Mouse (Mus musculus): ENCODE measurements at regions not wholly inside any gene's neighbourhood (a gene's known extent, or its start where the extent isn't known, plus 50 kb on each side); places are given as distances from the start of the nearest gene placed in this dataset.

- H3K4me3 ChIP-seq (ENCODE audit: low read length): no peak overlapping the region
- H3K27ac ChIP-seq (ENCODE audit: low read length): no peak overlapping the region
- no peaks in the 10 kb centered on the region for H3K4me1 ChIP-seq (ENCODE audit: insufficient read depth, low read length)
- no peaks in the 10 kb centered on the region for H3K27me3 ChIP-seq (ENCODE audit: insufficient read depth, low read length)
- no peak overlapping the region for H3K9ac ChIP-seq (replicated peaks; ENCODE audit: low read length)
- H3K4me2 ChIP-seq (replicated peaks; ENCODE audit: low read depth, low read length): no peak overlapping the region
- H3K9me3 ChIP-seq (ENCODE audit: low read length): no peaks in the 10 kb centered on the region
- ATAC-seq (ENCODE audit: low FRiP score, low TSS enrichment): no peak
- no peaks in the 10 kb centered on the region for H3K36me3 ChIP-seq (ENCODE audit: insufficient read depth, low read length)
- WGBS: 57% methylated on average over 7 of the region's 7 CpGs
These were observed 325.9 kb upstream of the Tmpo start for GRCm38 (mm10) chr10:91507038-91507437.

GRCm38 (mm10) chr10:91504891-91505290, 323.8 kb upstream of the Tmpo start:
- no peak overlapping the region for H3K4me2 ChIP-seq (replicated peaks; ENCODE audit: low read depth, low read length)
- H3K9ac ChIP-seq (replicated peaks; ENCODE audit: low read length): no peak overlapping the region
- ATAC-seq (ENCODE audit: low FRiP score, low TSS enrichment): no peak
- no peak overlapping the region for H3K4me3 ChIP-seq (ENCODE audit: low read length)
- H3K27me3 ChIP-seq (ENCODE audit: insufficient read depth, low read length): no peaks in the 10 kb centered on the region
- no peak overlapping the region for H3K27ac ChIP-seq (ENCODE audit: low read length)
- no peaks in the 10 kb centered on the region for H3K36me3 ChIP-seq (ENCODE audit: insufficient read depth, low read length)
- no peaks in the 10 kb centered on the region for H3K9me3 ChIP-seq (ENCODE audit: low read length)
- 62% methylated on average over 12 of the region's 12 CpGs for WGBS
- H3K4me1 ChIP-seq (ENCODE audit: insufficient read depth, low read length): no peaks in the 10 kb centered on the region

DNA sequence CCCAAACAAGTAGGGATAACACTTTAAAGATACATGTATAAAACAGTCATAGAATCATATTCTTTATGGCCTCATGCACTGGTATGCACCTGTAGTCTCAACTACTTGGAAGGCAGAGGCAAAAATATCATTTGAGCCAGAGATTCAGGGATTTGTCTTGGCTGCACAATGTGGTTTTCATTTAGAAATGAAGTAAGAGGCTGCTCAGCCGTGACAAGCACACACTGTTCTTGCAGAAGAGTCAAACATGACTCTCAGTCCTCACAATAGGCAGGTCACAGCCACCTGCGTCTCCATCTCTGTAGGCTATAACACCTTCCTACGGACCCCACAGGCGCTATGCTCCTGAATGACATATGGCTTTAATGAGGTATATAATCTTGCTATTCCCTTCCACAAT, 317.4 kb upstream of the Tmpo start:
- no peak overlapping the region for H3K4me3 ChIP-seq (ENCODE audit: low read length)
- 80% methylated on average over 4 of the region's 4 CpGs for WGBS
- no peak for ATAC-seq (ENCODE audit: low FRiP score, low TSS enrichment)

GRCm38 (mm10) chr10:91464691-91465090, 283.6 kb upstream of the Tmpo start:
- no peaks in the 10 kb centered on the region for H3K36me3 ChIP-seq (ENCODE audit: insufficient read depth, low read length)
- no peak overlapping the region for H3K9ac ChIP-seq (replicated peaks; ENCODE audit: low read length)
- no peaks in the 10 kb centered on the region for H3K4me1 ChIP-seq (ENCODE audit: insufficient read depth, low read length)
- no peaks in the 10 kb centered on the region for H3K9me3 ChIP-seq (ENCODE audit: low read length)
- no peak overlapping the region for H3K4me3 ChIP-seq (ENCODE audit: low read length)
- H3K27ac ChIP-seq (ENCODE audit: low read length): no peak overlapping the region
- ATAC-seq (ENCODE audit: low FRiP score, low TSS enrichment): no peak
- H3K27me3 ChIP-seq (ENCODE audit: insufficient read depth, low read length): no peaks in the 10 kb centered on the region
- no peak overlapping the region for H3K4me2 ChIP-seq (replicated peaks; ENCODE audit: low read depth, low read length)
- 91% methylated on average over 2 of the region's 2 CpGs for WGBS

More for the DNA sequence above, 317.4 kb upstream of the Tmpo start:
- no peaks in the 10 kb centered on the region for H3K27me3 ChIP-seq (ENCODE audit: insufficient read depth, low read length)
- no peaks in the 10 kb centered on the region for H3K4me1 ChIP-seq (ENCODE audit: insufficient read depth, low read length)
- no peaks in the 10 kb centered on the region for H3K9me3 ChIP-seq (ENCODE audit: low read length)
- H3K9ac ChIP-seq (replicated peaks; ENCODE audit: low read length): no peak overlapping the region
- H3K27ac ChIP-seq (ENCODE audit: low read length): no peak overlapping the region
- no peak overlapping the region for H3K4me2 ChIP-seq (replicated peaks; ENCODE audit: low read depth, low read length)
- no peaks in the 10 kb centered on the region for H3K36me3 ChIP-seq (ENCODE audit: insufficient read depth, low read length)

- H3K4me3 ChIP-seq (ENCODE audit: low read length): no peak overlapping the region
- no peak overlapping the region for H3K9ac ChIP-seq (replicated peaks; ENCODE audit: low read length)
- no peaks in the 10 kb centered on the region for H3K27me3 ChIP-seq (ENCODE audit: insufficient read depth, low read length)
- 40% methylated on average over 10 of the region's 10 CpGs for WGBS
- no peak overlapping the region for H3K27ac ChIP-seq (ENCODE audit: low read length)
- no peak overlapping the region for H3K4me2 ChIP-seq (replicated peaks; ENCODE audit: low read depth, low read length)
- no peak for ATAC-seq (ENCODE audit: low FRiP score, low TSS enrichment)
- H3K4me1 ChIP-seq (ENCODE audit: insufficient read depth, low read length): no peaks in the 10 kb centered on the region
- no peaks in the 10 kb centered on the region for H3K9me3 ChIP-seq (ENCODE audit: low read length)
- no peaks in the 10 kb centered on the region for H3K36me3 ChIP-seq (ENCODE audit: insufficient read depth, low read length)
These were observed 267.0 kb upstream of the Tmpo start for GRCm38 (mm10) chr10:91447974-91448703.

- Histone ChIP-seq H3K4me2 (replicated peaks; ENCODE audit: low read depth, low read length) (no peak overlapping the region), H3K4me3 (ENCODE audit: low read length) (no peak overlapping the region), H3K4me1 (ENCODE audit: insufficient read depth, low read length) (no peaks in the 10 kb centered on the region), H3K27me3 (ENCODE audit: insufficient read depth, low read length) (no peaks in the 10 kb centered on the region), H3K9me3 (ENCODE audit: low read length) (no peaks in the 10 kb centered on the region), H3K36me3 (ENCODE audit: insufficient read depth, low read length) (no peaks in the 10 kb centered on the region), H3K9ac (replicated peaks; ENCODE audit: low read length) (no peak overlapping the region), H3K27ac (ENCODE audit: low read length) (no peak overlapping the region)
- 53% methylated on average over 2 of the region's 2 CpGs for WGBS
- no peak for ATAC-seq (ENCODE audit: low FRiP score, low TSS enrichment)
These were observed 262.2 kb upstream of the Tmpo start for GRCm38 (mm10) chr10:91443321-91443720.

DNA sequence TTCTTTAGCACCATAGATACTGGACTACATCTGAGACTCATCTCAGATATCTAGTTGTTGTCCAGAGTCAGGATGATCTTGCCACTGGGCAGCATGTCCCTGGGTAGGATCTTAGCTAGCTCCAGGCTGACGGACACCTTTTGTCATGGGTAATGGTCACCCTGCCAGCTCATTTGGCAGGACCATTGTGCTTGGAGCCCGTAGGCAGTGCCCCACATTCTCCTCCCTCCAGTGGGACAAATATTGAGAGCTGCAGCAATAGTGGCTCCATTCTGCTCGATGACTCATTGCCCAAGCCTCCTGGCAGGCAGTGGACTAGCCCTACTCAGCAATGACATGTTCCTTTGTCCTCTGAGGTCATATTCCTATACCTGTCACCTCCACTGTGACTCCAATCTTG, 258.9 kb upstream of the Tmpo start:
- ATAC-seq (ENCODE audit: low FRiP score, low TSS enrichment): no peak
- H3K9me3 ChIP-seq (ENCODE audit: low read length): no peaks in the 10 kb centered on the region
- H3K27ac ChIP-seq (ENCODE audit: low read length): no peak overlapping the region
- no peaks in the 10 kb centered on the region for H3K36me3 ChIP-seq (ENCODE audit: insufficient read depth, low read length)
- 83% methylated on average over 3 of the region's 3 CpGs for WGBS
- no peak overlapping the region for H3K4me3 ChIP-seq (ENCODE audit: low read length)
- H3K27me3 ChIP-seq (ENCODE audit: insufficient read depth, low read length): no peaks in the 10 kb centered on the region
- H3K9ac ChIP-seq (replicated peaks; ENCODE audit: low read length): no peak overlapping the region
- H3K4me2 ChIP-seq (replicated peaks; ENCODE audit: low read depth, low read length): no peak overlapping the region
- peaks cover 16% of the 10 kb centered on the region for H3K4me1 ChIP-seq (ENCODE audit: insufficient read depth, low read length)

GRCm38 (mm10) chr10:91437917-91438316, 256.8 kb upstream of the Tmpo start:
- H3K36me3 ChIP-seq (ENCODE audit: insufficient read depth, low read length): no peaks in the 10 kb centered on the region
- WGBS: 81% methylated on average over 5 of the region's 5 CpGs
- no peaks in the 10 kb centered on the region for H3K9me3 ChIP-seq (ENCODE audit: low read length)
- H3K4me3 ChIP-seq (ENCODE audit: low read length): no peak overlapping the region
- no peak overlapping the region for H3K9ac ChIP-seq (replicated peaks; ENCODE audit: low read length)
- no peak overlapping the region for H3K4me2 ChIP-seq (replicated peaks; ENCODE audit: low read depth, low read length)
- peaks cover 21% of the 10 kb centered on the region for H3K4me1 ChIP-seq (ENCODE audit: insufficient read depth, low read length)
- no peaks in the 10 kb centered on the region for H3K27me3 ChIP-seq (ENCODE audit: insufficient read depth, low read length)
- H3K27ac ChIP-seq (ENCODE audit: low read length): no peak overlapping the region
- ATAC-seq (ENCODE audit: low FRiP score, low TSS enrichment): no peak

- Histone ChIP-seq H3K4me3 (ENCODE audit: low read length) (no peak overlapping the region), H3K9ac (replicated peaks; ENCODE audit: low read length) (no peak overlapping the region), H3K27me3 (ENCODE audit: insufficient read depth, low read length) (no peaks in the 10 kb centered on the region), H3K4me1 (ENCODE audit: insufficient read depth, low read length) (peaks cover 21% of the 10 kb centered on the region), H3K9me3 (ENCODE audit: low read length) (no peaks in the 10 kb centered on the region), H3K4me2 (replicated peaks; ENCODE audit: low read depth, low read length) (peak overlapping the region; percentile 24; the same call in 1 of the 2 replicates), H3K27ac (ENCODE audit: low read length) (peak overlapping the region; percentile 72), H3K36me3 (ENCODE audit: insufficient read depth, low read length) (no peaks in the 10 kb centered on the region)
- WGBS: 4% methylated on average over 9 of the region's 9 CpGs
- ATAC-seq (ENCODE audit: low FRiP score, low TSS enrichment): peak; percentile 85
These were observed 255.0 kb upstream of the Tmpo start for GRCm38 (mm10) chr10:91436091-91436569.

DNA sequence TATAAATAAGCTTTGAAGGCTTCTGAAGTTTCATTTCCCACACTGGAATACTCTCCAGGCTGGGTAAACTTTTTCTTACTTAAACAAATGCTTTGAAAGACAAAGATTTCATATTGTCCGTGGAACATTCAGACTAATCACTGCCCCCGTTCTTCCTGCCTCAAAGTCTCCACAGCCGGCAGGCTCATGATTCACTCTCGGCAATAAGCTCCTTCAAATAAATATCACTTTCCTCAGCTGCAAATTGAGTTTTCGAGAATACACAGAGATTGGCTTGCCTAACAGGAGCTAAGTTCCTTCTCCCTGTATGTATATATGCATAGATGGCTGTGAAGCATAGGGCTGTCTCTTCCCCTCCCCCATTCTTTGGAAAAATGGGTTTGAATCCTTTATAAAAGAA, 249.2 kb upstream of the Tmpo start:
- whole genome bisulfite sequencing: 20% methylated on average over 5 of the region's 5 CpGs

More for the DNA sequence above, 249.2 kb upstream of the Tmpo start:
- no peak overlapping the region for H3K4me3 ChIP-seq (ENCODE audit: low read length)
- H3K27ac ChIP-seq (ENCODE audit: low read length): no peak overlapping the region
- H3K36me3 ChIP-seq (ENCODE audit: insufficient read depth, low read length): no peaks in the 10 kb centered on the region
- no peak overlapping the region; the same call in 1 of the 2 replicates for H3K9ac ChIP-seq (replicated peaks; ENCODE audit: low read length)
- ATAC-seq (ENCODE audit: low FRiP score, low TSS enrichment): no peak
- H3K4me2 ChIP-seq (replicated peaks; ENCODE audit: low read depth, low read length): no peak overlapping the region
- no peaks in the 10 kb centered on the region for H3K9me3 ChIP-seq (ENCODE audit: low read length)
- H3K27me3 ChIP-seq (ENCODE audit: insufficient read depth, low read length): no peaks in the 10 kb centered on the region
- H3K4me1 ChIP-seq (ENCODE audit: insufficient read depth, low read length): peaks cover 20% of the 10 kb centered on the region

Data from kidney, embryonic 16.5 days (tissue).